Mouse (Mus musculus) kidney, postnatal 36 days (tissue): ENCODE data around the gene Car6.
A peak's percentile ranks its signal among the peaks of the same experiment; 100 is the strongest.

ENCODE experiments used
- DNase-seq, 2 experiments: peaks; one replicate each; pipeline ENCODE4 v3.0.0; 2021 to 2022; ENCODE audit warnings: mixed read lengths in 2 of 2

Gene Car6

DNA sequence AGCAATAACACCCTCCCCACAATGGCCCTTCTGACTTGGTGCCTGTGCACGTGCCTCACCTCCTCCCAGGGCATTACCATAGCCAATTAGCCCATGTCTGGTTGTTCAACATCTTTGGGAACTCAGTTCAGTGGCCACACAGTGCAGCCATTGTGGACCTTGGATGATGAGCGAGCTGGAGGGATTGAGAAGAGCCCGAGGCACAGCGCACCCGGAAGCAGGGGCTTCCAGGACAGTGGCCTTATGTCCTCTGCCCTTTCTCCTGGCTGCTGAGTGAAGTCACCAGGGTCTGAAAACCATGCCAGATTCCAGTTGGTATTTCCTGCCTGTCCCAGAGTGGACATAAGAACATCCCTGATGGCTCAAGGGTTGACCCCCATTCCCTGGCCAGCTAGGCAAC, at the start of gene Car6:
Car6 (minus strand) TSS at position 101 of the 400 bp plus-strand sequence.
- DNase-seq: no peak

DNA sequence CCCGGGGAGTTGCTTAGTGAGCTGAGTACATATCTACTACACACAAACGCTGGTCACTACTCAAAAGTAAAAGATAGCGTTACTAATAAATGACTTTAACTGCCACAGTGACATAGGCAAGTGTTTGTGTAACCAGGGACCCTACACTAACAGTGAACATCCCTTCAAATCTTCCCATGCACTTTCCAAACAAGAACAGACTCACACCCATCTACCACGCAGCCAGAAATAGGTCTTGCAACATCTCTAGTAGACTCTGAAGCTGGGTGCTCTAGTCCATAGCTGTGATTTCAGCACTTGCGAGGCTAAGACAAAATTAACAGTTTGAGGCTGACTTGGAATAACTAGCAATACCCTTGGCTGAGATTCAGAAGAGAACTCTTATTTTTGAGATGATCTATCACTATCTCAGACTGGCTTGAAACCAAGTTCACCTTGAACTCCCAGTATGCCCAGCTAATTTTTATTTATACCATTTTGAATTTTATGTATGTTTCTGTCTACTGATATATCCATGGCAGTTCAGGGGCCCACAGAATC, 48.7 kb upstream of the Car6 start:
- DNase-seq: no peak

DNA sequence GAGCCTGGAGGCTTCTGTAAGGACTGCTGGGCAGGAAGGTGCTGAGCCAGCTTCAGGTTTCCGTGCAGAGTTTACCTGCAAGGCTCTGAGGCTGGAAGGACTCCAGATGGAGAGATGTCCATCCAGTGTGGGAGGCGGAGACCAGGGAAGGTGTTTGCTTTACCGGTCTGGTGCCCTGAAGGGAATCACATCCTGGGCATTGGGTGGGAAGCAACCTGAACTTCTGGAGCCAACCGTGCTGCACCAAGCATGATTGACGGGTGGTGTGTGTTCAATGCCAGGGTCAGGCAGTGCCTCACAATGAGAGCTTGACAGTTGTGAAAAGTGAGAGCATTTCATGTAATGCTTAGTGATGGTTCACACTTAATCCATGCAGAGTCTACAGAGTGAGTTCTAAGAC, 47.8 kb upstream of the Car6 start:
- no peak for DNase-seq

DNA sequence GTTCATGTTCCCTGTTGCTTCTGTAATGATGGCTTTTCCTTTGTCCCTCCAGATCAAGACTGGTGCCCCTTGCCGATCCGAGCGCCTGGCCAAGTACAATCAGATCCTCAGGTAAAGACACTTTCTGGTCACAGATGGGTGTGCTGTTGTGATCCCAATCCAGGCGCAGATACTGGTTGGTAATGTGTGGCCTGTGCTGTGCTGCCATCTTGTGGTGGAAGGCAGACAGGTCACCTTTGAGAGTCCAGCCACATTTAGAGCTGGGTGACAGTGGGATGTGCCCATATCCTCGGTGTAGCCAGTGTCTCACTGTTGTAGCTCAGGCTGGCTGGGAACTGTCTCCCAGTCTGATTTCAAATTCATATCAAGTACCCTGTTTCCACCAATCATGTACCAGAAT, 46.9 kb upstream of the Car6 start:
- peak; percentile 70 to 82 for DNase-seq

DNA sequence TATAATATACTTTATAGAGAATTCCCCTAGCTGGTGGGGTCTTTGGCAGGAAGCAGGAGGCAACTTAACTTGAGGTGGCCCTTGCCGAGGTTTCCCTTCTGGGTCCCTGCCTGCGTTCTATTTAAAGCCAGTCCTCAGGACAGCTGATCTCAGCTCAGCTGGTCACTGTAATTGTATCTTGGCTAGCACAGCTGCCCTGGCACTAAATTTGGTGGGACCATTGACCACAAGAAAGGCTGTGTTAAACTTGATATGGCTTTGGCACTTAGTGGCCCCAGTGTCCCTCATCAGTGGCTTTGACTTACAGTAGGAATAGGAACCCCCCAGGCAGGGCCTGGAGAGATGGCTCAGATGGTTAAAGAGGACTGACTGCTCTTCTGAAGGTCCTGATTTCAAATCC, 44.7 kb upstream of the Car6 start:
- no peak for DNase-seq

DNA sequence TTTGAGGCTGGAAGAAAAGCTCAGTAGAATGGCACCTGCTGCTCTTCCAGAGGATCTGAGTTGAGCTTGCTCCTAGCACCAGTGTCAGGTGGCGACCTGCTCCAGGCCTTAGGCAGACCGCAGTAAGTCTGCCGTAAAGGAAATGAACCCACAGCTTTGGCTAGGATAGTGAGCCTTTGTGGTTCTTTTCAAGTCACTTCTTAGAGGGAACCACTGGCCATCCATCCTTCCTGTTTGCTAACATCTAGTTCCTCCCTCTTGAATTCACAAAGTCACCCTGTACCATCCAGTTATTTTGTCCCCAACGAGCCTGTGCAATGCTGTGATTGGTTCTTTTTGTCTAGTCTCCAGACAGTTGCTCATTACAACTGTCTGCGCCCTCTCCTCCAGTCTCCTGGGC, 41.6 kb upstream of the Car6 start:
- DNase-seq: no peak

DNA sequence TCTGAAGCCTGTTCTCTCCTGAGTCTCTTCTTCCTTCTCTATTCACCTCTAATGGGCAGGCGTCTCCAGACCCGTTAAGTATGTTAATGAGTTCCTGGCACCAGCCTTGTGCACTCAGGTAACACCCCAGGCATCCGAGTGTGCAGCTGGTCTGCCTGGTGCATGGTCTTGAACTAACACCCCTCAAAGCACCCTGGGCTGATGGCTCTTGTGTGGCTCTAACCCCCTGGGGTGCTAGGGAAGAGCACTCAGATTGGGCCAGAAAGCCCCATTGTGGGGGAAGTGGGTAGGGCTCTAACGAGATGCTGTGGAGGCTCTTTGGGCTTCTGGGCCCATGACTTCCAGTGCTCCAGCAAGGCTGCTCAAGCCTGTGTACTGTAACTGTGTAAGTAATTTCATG, 40.6 kb upstream of the Car6 start:
- DNase-seq: no peak

DNA sequence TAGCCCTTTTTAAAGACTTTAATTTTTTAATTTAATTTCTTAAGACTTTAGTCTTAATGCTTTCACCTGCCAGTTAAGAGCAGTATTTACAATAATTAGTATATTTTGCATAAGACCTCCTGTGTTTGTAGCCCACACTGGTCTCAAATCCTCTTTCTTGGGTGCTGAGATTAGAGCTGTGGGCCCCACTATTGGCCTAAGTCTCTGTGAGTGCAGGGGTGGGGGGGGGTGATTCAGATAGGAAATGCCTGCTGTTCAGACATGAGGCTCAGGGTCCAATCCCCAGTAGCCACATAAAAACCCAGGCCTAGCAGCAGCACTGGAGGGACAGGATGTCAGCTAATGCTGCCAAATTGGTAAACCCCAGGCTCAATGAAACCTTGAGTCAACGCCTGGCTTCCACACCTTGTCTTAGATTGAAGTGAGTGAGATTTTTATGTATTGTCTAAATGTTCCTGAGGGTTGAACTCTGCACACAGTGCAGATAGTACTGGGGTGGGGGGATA, 39.3 kb upstream of the Car6 start:
- DNase-seq: no peak

DNA sequence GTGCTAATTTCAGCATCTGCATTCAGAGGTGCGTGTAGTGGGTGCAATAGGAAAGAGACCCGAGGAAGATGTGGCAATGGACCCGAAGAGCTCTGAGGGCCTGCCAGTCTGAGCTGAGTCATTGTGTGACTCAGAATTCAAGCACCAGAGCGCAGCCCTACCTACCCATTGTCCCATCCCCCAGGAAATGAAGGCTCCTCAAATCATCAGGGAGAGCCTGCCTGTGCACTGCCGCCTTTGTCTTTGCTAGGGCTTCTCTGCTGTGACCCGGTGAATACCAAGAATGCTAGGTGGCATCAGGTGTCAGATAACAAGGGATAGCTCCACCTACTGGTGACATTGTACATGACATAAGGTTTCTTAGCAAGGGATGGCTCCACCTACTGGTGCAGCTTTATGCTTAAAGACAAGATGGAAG, 38.8 kb upstream of the Car6 start:
- DNase-seq: peak; percentile 78 to 93

DNA sequence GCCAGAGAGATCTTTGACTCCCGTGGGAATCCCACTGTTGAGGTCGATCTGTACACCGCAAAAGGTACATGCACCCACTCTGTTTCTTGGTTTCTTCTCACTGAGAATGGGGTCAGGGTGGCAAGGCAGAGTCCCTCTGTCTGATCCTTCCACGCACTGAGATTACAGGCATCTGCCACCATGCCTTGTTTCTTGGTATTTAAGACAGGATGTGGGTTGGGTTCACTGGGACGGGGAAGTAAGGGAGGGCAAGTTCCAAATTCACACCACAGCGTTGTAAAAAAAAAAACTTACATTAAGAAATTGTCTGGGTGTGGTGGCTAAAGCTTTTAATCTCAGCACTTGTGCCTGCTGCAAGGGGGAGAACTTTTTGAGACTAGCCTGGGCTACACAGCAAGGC, 38.4 kb upstream of the Car6 start:
- no peak for DNase-seq

DNA sequence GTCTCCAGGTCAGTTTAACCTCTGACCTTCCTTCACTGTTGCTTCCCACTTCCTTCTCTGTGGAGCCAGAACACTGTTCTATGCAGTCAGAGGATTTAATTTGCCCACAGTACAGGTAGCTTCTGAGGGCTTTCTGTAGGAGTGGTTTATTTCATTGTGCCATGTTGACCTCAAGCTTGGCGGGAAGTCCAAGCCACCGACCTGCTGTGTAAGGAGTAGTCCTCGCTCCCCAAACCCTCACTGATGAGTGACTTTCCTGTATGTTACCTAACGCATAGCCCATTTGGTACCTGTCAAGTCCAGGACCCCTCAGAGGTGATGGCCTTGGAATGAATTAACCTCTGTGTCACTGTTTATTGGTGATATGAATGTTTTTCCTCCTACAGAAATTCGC, 38.0 kb upstream of the Car6 start:
- no peak for DNase-seq

DNA sequence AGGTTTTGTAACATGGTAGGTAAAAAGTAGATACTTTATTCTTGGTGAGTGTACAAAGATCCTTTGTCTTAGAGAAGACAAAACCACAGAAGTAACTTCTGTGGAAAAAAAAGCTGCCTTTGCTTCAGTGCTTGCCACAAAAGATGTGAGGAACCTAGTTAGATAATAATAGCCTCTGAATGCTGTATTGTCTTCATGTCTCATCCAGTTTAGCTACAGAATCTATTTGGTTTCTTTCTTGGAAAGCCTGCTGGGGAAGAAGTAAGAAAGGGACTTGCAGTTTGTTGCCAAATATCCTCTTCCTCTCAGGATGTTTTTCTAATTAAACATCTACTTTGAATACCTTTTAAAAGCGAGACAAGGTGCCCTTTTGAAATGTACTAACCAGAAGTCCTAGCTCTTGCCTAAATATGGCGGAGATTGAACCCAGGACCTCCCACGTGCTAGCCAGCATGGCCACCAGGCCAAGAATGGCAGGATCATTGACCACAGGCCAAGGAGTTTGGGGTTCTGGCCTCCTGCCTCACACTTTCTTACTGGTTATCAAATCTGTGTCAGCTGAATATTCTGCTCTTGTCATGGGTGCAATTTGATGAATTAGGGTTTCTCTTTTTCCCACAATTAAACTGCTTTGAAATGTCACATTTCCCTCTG, 37.4 kb upstream of the Car6 start:
- peak; percentile 38 to 50 for DNase-seq

DNA sequence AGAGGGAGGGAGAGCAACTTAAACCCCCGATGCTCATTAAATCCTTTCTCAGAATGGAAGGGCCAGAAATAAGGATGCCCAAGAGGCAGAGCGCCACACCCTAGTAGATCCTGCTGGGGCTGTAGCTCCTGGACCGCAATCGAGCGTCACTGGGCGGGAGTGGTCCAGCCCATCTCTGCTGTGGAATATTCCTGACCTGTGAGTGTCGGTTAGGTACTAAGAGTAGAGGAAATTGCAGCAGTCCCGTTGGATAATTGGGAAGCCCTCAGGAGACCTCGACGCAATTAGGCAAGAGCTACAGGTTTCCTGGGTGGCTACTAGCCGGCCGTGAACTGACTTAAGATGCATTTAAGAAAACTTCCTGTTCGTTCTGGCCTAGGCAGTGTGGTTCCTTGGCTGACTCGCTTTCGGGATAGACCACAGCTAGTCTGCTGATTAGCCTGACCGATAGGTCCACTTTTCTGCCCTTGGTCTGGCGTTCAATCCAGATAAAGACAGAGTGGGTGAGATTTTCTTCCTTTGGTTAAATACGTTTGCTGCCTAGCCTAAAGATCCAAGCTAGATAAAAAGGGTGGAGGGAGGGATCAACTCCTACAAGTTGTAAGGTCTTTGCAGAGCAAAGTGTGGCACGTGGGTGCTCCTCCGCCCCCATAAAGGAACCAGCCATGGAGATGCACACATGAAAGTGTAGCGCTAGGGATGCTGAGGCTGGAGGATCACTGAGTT, 36.7 kb upstream of the Car6 start:
- DNase-seq: peak; percentile 45 to 58

DNA sequence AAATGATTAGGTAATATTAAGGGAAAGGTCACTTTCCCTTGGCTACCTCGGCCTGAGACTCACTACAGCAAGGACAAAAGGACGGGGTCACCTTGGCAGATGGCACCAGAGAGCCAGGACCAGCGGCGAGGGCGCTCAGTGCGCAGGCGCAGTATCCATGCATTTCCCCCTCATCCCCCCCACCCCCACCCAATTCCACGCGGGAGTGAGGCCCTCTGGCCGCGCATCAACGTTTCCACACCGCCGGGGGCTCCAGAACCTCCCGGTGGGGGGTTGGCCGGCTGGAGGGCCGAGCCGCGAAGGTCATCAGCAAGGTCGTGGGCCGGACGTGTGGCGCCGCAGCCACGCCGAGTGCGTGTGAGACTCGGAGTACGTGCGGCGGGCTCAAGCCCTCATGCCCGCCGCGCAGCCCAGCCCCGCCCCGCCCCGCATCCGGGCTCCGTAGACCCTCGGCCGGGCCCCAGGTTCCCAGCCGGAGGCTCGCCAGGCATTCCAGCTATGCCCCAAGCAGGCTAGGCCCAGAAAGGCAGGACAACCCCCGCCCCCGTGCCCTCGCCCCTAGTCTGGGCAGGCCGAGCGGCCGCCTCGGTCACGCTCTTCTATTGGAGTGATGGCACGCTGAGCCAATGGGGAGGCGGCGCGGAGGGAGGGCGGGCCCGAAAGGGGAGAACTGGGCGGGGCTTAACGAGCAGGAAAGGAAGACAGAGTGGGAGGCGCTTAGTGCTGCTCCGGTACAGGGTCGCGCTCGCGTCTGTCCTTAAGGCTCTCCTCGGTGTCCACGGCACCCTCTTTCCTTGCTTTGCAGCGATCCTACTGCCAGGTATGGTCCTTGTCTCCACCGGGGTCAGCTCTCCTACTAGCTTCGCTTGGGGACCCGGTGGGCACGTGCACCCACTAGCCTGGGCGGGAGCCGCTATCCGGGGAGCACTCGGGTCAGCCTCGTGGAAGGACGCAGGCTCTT, 35.7 kb upstream of the Car6 start, which contains the start of gene Eno1:
Eno1 (plus strand) TSS at position 201 of the 961 bp plus-strand sequence.
- DNase-seq: peak; percentile 97 to 99

DNA sequence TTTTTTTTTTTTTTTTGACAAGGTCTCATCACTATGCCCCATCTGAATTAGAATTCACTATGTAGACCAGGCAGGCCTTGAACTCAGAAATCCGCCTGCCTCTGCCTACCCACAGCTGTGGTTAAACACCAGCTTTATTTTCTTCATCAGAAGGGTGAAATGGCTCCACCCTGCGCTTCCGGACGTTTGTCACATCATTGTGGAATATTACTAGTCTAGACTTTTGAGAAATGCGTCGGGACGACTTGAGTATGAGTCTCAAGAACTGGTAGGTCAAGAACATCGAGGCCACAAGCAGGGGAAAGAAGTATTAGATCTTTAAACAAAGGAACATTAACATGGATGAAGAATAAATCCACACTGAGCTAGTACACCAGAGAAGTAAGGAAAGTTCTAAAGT, 34.9 kb upstream of the Car6 start:
- DNase-seq: no peak

DNA sequence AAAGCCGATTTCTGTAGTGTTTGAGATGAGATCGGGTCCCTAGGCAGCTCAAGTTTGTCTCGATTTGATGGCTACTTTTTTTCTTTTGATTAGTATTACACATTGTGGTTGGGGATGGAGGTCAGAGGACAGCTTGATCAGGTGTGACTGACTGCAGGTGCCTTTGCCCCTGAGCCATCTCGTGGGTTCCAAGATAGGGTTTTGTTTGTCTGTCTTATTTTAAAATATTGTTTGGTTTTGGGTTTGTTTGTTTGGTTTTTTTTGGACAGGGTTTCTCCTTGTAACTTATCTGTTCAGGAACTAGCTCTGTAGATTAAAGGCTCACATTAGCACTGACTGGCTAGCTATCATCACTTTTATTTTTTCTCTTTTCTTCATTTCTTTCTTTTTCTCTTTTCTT, 34.5 kb upstream of the Car6 start:
- no peak for DNase-seq

DNA sequence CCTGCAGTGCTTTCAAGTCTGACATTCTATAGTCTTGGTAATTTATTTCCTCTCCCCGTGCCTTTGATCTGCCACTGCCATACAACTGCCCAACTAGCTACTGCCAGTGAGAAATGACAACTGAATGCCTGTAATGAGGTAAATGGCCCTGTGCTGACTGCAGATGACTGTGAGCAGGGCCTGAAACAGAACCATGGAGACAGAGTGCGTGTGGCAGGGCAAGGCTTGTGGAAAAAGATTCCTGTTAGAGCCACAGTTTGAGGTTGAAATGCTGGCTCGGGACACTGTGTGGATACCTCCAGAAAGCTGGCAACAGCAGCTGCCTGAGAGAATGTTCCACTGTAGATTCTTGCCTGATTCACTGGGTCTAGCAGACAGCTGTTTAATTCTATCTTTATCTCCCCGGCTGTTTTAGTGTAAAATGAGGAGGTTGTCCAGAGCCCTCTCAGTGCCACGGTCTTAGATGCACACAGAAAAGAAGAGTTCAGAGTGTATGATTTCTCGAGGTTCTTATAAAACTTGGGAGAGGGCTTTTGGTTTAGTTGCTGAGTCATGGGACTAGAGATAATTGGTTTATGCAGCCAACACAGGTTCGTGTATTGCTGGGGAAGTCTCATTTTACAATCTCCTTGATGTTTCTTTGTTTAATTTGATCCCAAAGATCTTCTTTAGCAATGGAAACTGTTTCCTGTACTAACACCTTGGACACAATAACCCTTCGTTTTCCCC, 33.6 kb upstream of the Car6 start:
- no peak for DNase-seq

DNA sequence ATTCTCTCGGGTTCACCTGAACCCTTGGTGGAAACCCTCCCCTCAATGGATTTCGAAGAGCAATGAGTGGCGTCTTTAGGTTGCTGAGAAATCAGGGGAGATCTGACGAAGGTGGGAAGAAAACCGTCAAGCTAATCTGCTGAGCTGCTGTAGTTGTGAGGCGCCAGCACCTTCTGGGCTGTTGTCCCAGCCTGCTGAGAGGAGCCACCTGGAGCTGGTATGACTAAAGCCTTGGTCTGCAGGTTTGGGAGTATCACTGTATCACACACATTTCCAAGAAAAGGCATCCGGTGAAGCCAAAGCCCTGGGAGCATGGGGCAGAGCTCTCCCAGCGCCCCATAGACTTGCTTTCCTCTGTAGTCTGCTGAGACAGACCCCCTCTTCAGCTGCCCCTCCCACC, 30.7 kb upstream of the Car6 start:
- no peak for DNase-seq

DNA sequence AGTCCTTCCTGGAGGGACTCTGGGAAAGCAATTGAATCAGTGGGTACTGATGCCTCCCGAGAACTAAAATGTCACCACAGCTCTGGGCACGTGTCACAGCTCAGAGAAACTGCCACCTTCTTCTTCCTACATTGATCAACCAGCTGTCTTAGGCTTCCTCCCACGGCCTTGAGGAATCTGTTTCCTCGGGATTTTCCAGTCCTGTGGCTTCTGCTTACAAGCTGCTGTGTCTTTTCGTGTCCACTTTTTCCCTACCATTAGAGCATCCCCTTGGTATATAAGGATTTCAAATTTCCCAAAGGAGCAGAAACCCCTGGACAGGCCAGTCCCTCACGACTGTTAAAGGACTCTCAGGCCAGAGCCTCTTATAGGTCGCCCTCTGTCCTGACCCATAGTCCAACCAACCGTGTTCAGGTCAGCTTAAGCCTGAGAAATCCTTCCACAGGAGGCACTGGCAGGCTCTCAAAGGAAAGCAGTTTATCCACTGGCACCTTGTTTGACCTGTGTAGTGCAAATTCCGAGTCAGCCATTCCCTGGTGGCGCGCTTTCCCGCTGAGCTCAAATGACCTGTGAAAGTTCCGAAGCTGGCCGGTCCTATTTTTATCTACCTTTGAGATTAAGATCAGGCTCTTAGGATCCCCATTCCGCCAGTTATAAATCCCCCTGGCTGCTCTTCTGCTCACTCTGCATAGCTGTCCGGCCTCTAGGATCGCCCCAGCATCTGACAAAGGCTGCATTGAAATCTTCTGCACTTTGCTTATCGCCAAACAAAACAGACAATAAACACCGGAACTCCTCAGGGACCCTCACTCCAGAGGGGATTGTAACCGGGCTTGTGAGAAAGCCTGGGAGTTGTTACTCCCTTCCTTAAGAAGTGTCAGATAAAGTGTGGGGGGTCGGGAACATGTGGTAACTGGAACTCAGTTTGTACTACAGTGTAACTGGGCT, 29.6 kb upstream of the Car6 start:
- peak; percentile 82 to 92 for DNase-seq

DNA sequence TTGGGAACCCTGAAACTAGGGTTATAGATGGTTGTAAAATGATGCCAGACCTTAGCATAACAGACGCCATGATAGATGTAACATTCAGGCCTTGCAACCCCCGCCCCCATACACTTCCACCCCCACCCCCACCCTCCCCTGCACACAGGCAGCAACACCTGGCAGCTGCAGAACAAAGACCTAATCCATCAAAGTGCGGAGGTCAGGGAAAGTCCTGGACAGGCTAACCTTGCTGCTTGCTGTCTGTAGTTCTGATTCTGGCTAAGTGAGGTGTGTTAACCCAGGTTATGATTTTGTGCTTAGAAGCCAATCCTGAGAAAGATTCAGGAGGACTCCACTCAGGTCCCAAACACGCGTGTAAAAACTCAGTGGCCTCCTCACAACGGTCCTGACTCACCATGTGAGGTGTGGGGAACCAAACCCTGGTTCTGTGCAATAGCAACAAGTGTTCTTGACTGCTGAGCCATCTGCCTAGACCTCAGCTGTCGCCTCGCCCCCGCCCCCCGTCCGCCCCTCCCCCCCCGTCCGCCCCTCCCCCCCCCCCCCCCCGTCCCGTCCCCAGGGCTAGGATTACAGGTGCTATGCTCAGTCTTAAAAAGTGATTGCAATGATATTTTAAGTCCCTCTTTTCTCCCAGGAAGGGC, 28.7 kb upstream of the Car6 start:
- no peak for DNase-seq
